Mouse (Mus musculus) heart, postnatal 0 days (tissue): ENCODE data around the gene Taf10. TPM values are rescaled to one million over a fixed set of nuclear protein-coding genes. Genes with fewer than 3 reads are reported as not detected.
A peak's percentile ranks its signal among the peaks of the same experiment; 100 is the strongest.
"Not testable (repeated sequence)": the region's sequence is repeated elsewhere in the genome, so short reads cannot be mapped to it uniquely, and the experiment has no call there.

Experiments
- ATAC-seq: fragments of 200-750 bp; cut with Nextera tagmentation; 2 replicates; pipeline ENCODE4 v1.8.0; 2017; ENCODE audit warnings: low read depth, moderate number of reproducible peaks, moderate library complexity; ENCODE audit not compliant: insufficient read depth
- DNase-seq: peaks from one replicate; pipeline ENCODE4 v3.0.0-alpha.2; 2016; ENCODE audit warnings: low spot score
- H3K27ac ChIP-seq: fragments of 300-500 bp; sonication (generic); 2 replicates; pipeline ENCODE4 v1.5.1; 2014; ENCODE audit warnings: low read depth, mild to moderate bottlenecking
- H3K27me3 ChIP-seq: fragments of 300-500 bp; sonication (generic); 2 replicates; pipeline ENCODE4 v1.6.1; 2014; ENCODE audit warnings: low read length, mixed read lengths; ENCODE audit not compliant: control insufficient read depth, insufficient read depth
- H3K36me3 ChIP-seq: fragments of 300-500 bp; sonication (generic); replicated peaks from 2 replicates; pipeline ENCODE4 v1.6.1; 2014; ENCODE audit warnings: low read length, mixed read lengths; ENCODE audit not compliant: control insufficient read depth, insufficient read depth
- H3K4me1 ChIP-seq: fragments of 300-500 bp; sonication (generic); 2 replicates; pipeline ENCODE4 v1.6.1; 2014; ENCODE audit warnings: antibody characterized with exemption; ENCODE audit not compliant: control insufficient read depth, insufficient read depth
- H3K4me2 ChIP-seq: fragments of 300-500 bp; sonication (generic); 2 replicates; pipeline ENCODE4 v1.6.1; 2014; ENCODE audit warnings: low read depth, mild to moderate bottlenecking, low read length, moderate library complexity
- H3K4me3 ChIP-seq: fragments of 300-500 bp; sonication (generic); 2 replicates; pipeline ENCODE4 v1.5.1; 2014; ENCODE audit warnings: low read depth, low read length
- H3K9ac ChIP-seq: fragments of 300-500 bp; sonication (generic); replicated peaks from 2 replicates; pipeline ENCODE4 v1.6.1; 2014; ENCODE audit warnings: low read depth, low read length, mixed read lengths
- H3K9me3 ChIP-seq: fragments of 300-500 bp; sonication (generic); replicated peaks from 2 replicates; pipeline ENCODE4 v1.6.1; 2016; ENCODE audit warnings: low read length; ENCODE audit not compliant: control insufficient read depth
- CTCF ChIP-seq: IDR thresholded peaks from 2 replicates; pipeline ENCODE4 v1.5.1; 2016; ENCODE audit warnings: antibody characterized with exemption, control low read depth, low read depth
- EP300 ChIP-seq: IDR thresholded peaks from 2 replicates; pipeline ENCODE4 v1.6.1; 2016; ENCODE audit warnings: antibody characterized with exemption, low read depth
- WGBS: fragments of 180-500 bp; shearing (Covaris S2); extraction: QIAGEN DNeasy Blood & Tissue Kit; methylation state at CpG from one replicate; pipeline ENCODE4 v1.1.7; 2014; 5-methylcytosine and 5-hydroxymethylcytosine counted together
- polyA plus RNA-seq: library from polyadenylated mRNA; unstranded; fragments of >200 nt; fragmentation: Nextera tagmentation; extraction: Ambion mirVana; gene quantifications from 2 replicates; pipeline ENCODE4 v1.2.1, GENCODE M21; 2015
- total RNA-seq: library from RNA; depleted of rRNA; stranded (reverse); fragments of >200 nt; gene quantifications from 2 replicates; pipeline ENCODE4 v1.2.3, GENCODE M21; 2014; ENCODE audit warnings: low replicate concordance

Gene Taf10
- total and polyA plus RNA-seq, 2 experiments from 2014 or later: 80.1 to 108 TPM

- H3K9me3 ChIP-seq: no peaks in the 10 kb centered on the region
- DNase-seq (peak; percentile 95), ATAC-seq (peak; percentile 96)
- peak within 1 kb of the TSS; percentile 81 for H3K4me2 ChIP-seq
- no peaks in the 10 kb centered on the region for H3K27me3 ChIP-seq
- H3K4me1 ChIP-seq: 0 out of 2 replicates have a peak, but pooled peaks cover 10% of the 10 kb centered on the region
- peak within 1 kb of the TSS; percentile 58 for H3K4me3 ChIP-seq
- peak within 1 kb of the TSS; percentile 56 for H3K9ac ChIP-seq
- peak within 1 kb of the TSS; percentile 14; the same call in 1 of the 2 replicates for H3K27ac ChIP-seq
- peaks cover 42% of the 10 kb centered on the region for H3K36me3 ChIP-seq
- TF ChIP-seq EP300 (no peak), CTCF (no peak)
- WGBS: 16% methylated on average over 20 of the region's 20 CpGs
Observed at GRCm38 (mm10) chr7:105751491-105752433, 7.6 kb upstream of the Taf10 start, which contains the start of gene Tpp1. Tpp1 (minus strand) TSS chr7:105752235.

- Histone ChIP-seq H3K4me3 (no peak overlapping the region), H3K4me2 (no peak overlapping the region), H3K27ac (no peak overlapping the region), H3K9ac (no peak overlapping the region), H3K36me3 (peaks cover 33% of the 10 kb centered on the region), H3K9me3 (no peaks in the 10 kb centered on the region), H3K4me1 (0 out of 2 replicates have a peak, but pooled peaks cover 10% of the 10 kb centered on the region), H3K27me3 (no peaks in the 10 kb centered on the region)
- ATAC-seq (no peak), DNase-seq (no peak)
- WGBS: 71% methylated on average over 2 of the region's 2 CpGs
- TF ChIP-seq CTCF (no peak), EP300 (no peak)
Observed at GRCm38 (mm10) chr7:105747776-105748175, 3.6 kb upstream of the Taf10 start.

DNA sequence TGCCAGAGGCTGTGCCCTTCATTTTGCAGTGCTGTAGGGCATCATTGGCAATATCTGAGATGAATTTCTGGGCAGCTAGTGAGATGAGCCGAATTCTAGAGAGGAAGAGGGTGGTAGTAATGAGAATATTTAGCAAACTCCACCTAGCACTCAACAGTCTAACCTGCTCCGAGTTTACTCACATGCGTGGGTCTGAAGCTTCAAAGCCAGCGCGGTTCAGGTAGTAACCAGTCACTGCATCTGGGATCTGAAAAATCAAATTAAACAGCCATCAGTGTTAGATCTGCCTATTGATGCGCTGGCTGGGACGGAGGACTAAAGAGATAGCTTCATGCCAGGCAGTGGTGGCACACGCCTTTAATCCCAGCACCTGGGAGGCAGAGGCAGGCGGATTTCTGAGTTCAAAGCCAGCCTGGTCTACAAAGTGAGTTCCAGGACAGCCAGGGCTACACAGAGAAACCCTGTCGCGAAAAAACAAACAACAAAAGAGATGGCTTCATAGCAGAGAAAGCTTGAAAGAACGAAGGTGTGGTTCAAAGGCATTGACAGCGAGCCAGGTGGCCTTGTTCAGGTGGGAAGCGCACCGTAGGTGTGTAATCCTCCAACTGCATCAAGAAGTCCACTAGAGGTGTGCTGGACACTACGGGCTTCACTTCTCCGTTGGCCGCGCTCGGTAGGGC, 775 bp downstream of the Taf10 start:
- H3K27me3 ChIP-seq, H3K9me3 ChIP-seq, DNase-seq, ATAC-seq: not testable (repeated sequence)
- Histone ChIP-seq H3K4me2 (peak overlapping the region; percentile 70), H3K4me1 (peaks cover 15% of the 10 kb centered on the region), H3K27ac (peak overlapping the region; percentile 73), H3K9ac (peak overlapping the region; percentile 83), H3K4me3 (peak overlapping the region; percentile 80), H3K36me3 (peaks cover 51% of the 10 kb centered on the region)
- 31% methylated on average over 20 of the region's 20 CpGs for WGBS

GRCm38 (mm10) chr7:105742539-105743215, 1.5 kb downstream of the Taf10 start:
- not testable (repeated sequence) for H3K9me3 ChIP-seq, H3K4me3 ChIP-seq, H3K27me3 ChIP-seq, H3K27ac ChIP-seq, DNase-seq, ATAC-seq, H3K9ac ChIP-seq
- H3K36me3 ChIP-seq: peaks cover 47% of the 10 kb centered on the region
- WGBS: 78% methylated on average over 7 of the region's 7 CpGs
- peaks cover 19% of the 10 kb centered on the region for H3K4me1 ChIP-seq
- H3K4me2 ChIP-seq: 0 out of 2 replicates have a peak overlapping the region, but pooled peaks have one; percentile 70

DNA sequence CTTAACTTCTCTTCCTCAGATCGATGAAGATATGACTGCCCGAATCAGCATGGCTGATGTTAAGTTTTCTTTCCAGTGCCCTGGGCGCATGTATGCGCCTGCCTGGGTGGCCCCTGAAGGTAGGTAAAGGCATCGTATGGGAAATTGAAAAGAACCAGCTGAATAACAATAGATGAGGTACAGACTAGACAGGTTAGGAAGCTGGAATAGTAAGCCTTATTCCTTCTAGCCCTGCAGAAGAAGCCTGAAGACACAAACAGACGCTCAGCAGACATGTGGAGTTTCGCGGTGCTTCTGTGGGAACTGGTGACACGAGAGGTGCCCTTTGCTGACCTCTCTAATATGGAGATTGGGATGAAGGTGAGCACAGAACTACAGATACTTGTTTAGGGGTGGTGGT, 2.2 kb downstream of the Taf10 start:
- ATAC-seq: no peak
- Histone ChIP-seq H3K9me3 (no peaks in the 10 kb centered on the region), H3K27me3 (no peaks in the 10 kb centered on the region), H3K4me3 (no peak overlapping the region), H3K9ac (no peak overlapping the region), H3K27ac (no peak overlapping the region), H3K4me2 (no peak overlapping the region), H3K36me3 (peaks cover 47% of the 10 kb centered on the region), H3K4me1 (peaks cover 19% of the 10 kb centered on the region)
- DNase-seq: no peak
- WGBS: 90% methylated on average over 9 of the region's 9 CpGs
- TF ChIP-seq CTCF: no peak
- no peak for TF ChIP-seq EP300
